Mouse (Mus musculus): Measurements from ENCODE around the gene Fmnl1. TPM values are rescaled to one million over a fixed set of nuclear protein-coding genes. Genes with fewer than 3 reads are reported as not detected.

Gene Fmnl1
- polyA plus RNA-seq (2015; fragmentation: Nextera tagmentation; extraction: Ambion mirVana), result 7.0 and 7.8 TPM in 2 replicates

GRCm38 (mm10) chr11:103170494-103171285, at the start of gene Fmnl1:
Fmnl1 (plus strand) TSS chr11:103171107.
- ATAC-seq (ENCODE audit: low FRiP score, low read depth), result peak; percentile 86
- H3K4me3 ChIP-seq, result peak within 1 kb of the TSS; percentile 67
- no peaks in the 10 kb centered on the region for H3K36me3 ChIP-seq
- no peaks in the 10 kb centered on the region for H3K9me3 ChIP-seq
- 1% methylated on average over 60 of the region's 84 CpGs for WGBS
- peak within 1 kb of the TSS; percentile 74 for H3K9ac ChIP-seq
- H3K27me3 ChIP-seq, result no peaks in the 10 kb centered on the region
- peaks cover 51% of the 10 kb centered on the region for H3K4me1 ChIP-seq (replicated peaks)
- peak within 1 kb of the TSS; percentile 76 for H3K4me2 ChIP-seq
- peak within 1 kb of the TSS; percentile 70 for H3K27ac ChIP-seq (replicated peaks)

GRCm38 (mm10) chr11:103131701-103132575, 39.0 kb upstream of the Fmnl1 start, which contains the start of gene Hexim2:
Hexim2 (plus strand) TSS chr11:103132429.
- peak within 1 kb of the TSS; percentile 99 for H3K9ac ChIP-seq
- H3K9me3 ChIP-seq, result no peaks in the 10 kb centered on the region
- H3K27ac ChIP-seq (replicated peaks), result peak within 1 kb of the TSS; percentile 99
- H3K4me1 ChIP-seq (replicated peaks), result peaks cover 45% of the 10 kb centered on the region
- ATAC-seq (ENCODE audit: low FRiP score, low read depth), result peak; percentile 62
- no peaks in the 10 kb centered on the region for H3K36me3 ChIP-seq
- H3K27me3 ChIP-seq, result no peaks in the 10 kb centered on the region
- peak within 1 kb of the TSS; percentile 89 for H3K4me3 ChIP-seq
- WGBS, result under 1% methylated on average over 39 of the region's 39 CpGs
- H3K4me2 ChIP-seq, result peak within 1 kb of the TSS; percentile 62

- Histone ChIP-seq H3K27ac (replicated peaks) (peak overlapping the region; percentile 99), H3K36me3 (no peaks in the 10 kb centered on the region), H3K4me1 (replicated peaks) (peaks cover 45% of the 10 kb centered on the region), H3K4me3 (peak overlapping the region; percentile 89), H3K9me3 (no peaks in the 10 kb centered on the region), H3K4me2 (peak overlapping the region; percentile 62), H3K27me3 (no peaks in the 10 kb centered on the region), H3K9ac (peak overlapping the region; percentile 99)
- under 1% methylated on average over 42 of the region's 58 CpGs for WGBS
- peak; percentile 93 for ATAC-seq (ENCODE audit: low FRiP score, low read depth)
These were observed 38.1 kb upstream of the Fmnl1 start for GRCm38 (mm10) chr11:103132576-103133455.

GRCm38 (mm10) chr11:103133456-103134185, 37.3 kb upstream of the Fmnl1 start:
- Histone ChIP-seq H3K36me3 (peaks cover 4% of the 10 kb centered on the region; the same call in 1 of the 2 replicates), H3K27ac (replicated peaks) (peak overlapping the region; percentile 78), H3K9me3 (no peaks in the 10 kb centered on the region), H3K4me1 (replicated peaks) (peaks cover 45% of the 10 kb centered on the region), H3K4me3 (peak overlapping the region; percentile 20), H3K9ac (peak overlapping the region; percentile 41), H3K27me3 (no peaks in the 10 kb centered on the region), H3K4me2 (peak overlapping the region; percentile 51)
- 48% methylated on average over 6 of the region's 6 CpGs for WGBS
- peak; percentile 28; the same call in 1 of the 2 replicates for ATAC-seq (ENCODE audit: low FRiP score, low read depth)

GRCm38 (mm10) chr11:103134221-103134620, 36.7 kb upstream of the Fmnl1 start:
- no peak for ATAC-seq (ENCODE audit: low FRiP score, low read depth)
- H3K4me3 ChIP-seq, result no peak overlapping the region
- peak overlapping the region; percentile 51 for H3K4me2 ChIP-seq
- H3K4me1 ChIP-seq (replicated peaks), result peaks cover 45% of the 10 kb centered on the region
- no peaks in the 10 kb centered on the region for H3K27me3 ChIP-seq
- H3K9ac ChIP-seq, result no peak overlapping the region
- peaks cover 10% of the 10 kb centered on the region for H3K36me3 ChIP-seq
- no peaks in the 10 kb centered on the region for H3K9me3 ChIP-seq
- H3K27ac ChIP-seq (replicated peaks), result no peak overlapping the region
- WGBS, result 75% methylated on average over 3 of the region's 3 CpGs

GRCm38 (mm10) chr11:103136039-103136577, 34.8 kb upstream of the Fmnl1 start:
- H3K4me2 ChIP-seq, result no peak overlapping the region
- WGBS, result 90% methylated on average over 8 of the region's 8 CpGs
- H3K4me3 ChIP-seq, result no peak overlapping the region
- H3K9me3 ChIP-seq, result no peaks in the 10 kb centered on the region
- peaks cover 41% of the 10 kb centered on the region for H3K4me1 ChIP-seq (replicated peaks)
- H3K27ac ChIP-seq (replicated peaks), result no peak overlapping the region
- H3K9ac ChIP-seq, result no peak overlapping the region
- ATAC-seq (ENCODE audit: low FRiP score, low read depth), result no peak
- H3K36me3 ChIP-seq, result peaks cover 19% of the 10 kb centered on the region
- H3K27me3 ChIP-seq, result no peaks in the 10 kb centered on the region

- Histone ChIP-seq H3K27me3 (no peaks in the 10 kb centered on the region), H3K9me3 (no peaks in the 10 kb centered on the region), H3K27ac (replicated peaks) (peak overlapping the region; percentile 93; the same call in 1 of the 2 replicates), H3K4me2 (no peak overlapping the region), H3K9ac (no peak overlapping the region), H3K4me3 (no peak overlapping the region), H3K4me1 (replicated peaks) (peaks cover 38% of the 10 kb centered on the region), H3K36me3 (peaks cover 19% of the 10 kb centered on the region)
- ATAC-seq (ENCODE audit: low FRiP score, low read depth), result no peak
- WGBS, result 81% methylated on average over 14 of the region's 14 CpGs
These were observed 30.8 kb upstream of the Fmnl1 start for GRCm38 (mm10) chr11:103139951-103140762.

GRCm38 (mm10) chr11:103140763-103141100, 30.2 kb upstream of the Fmnl1 start:
- no peaks in the 10 kb centered on the region for H3K9me3 ChIP-seq
- ATAC-seq (ENCODE audit: low FRiP score, low read depth), result no peak
- peak overlapping the region; percentile 93 for H3K27ac ChIP-seq (replicated peaks)
- H3K4me1 ChIP-seq (replicated peaks), result peaks cover 32% of the 10 kb centered on the region
- peaks cover 19% of the 10 kb centered on the region for H3K36me3 ChIP-seq
- WGBS, result 49% methylated on average over 6 of the region's 6 CpGs
- no peaks in the 10 kb centered on the region for H3K27me3 ChIP-seq
- no peak overlapping the region for H3K4me3 ChIP-seq
- H3K4me2 ChIP-seq, result no peak overlapping the region
- no peak overlapping the region for H3K9ac ChIP-seq

- H3K27ac ChIP-seq (replicated peaks), result peak overlapping the region; percentile 93
- H3K27me3 ChIP-seq, result no peaks in the 10 kb centered on the region
- no peaks in the 10 kb centered on the region for H3K9me3 ChIP-seq
- peak overlapping the region; percentile 14 for H3K9ac ChIP-seq
- H3K4me1 ChIP-seq (replicated peaks), result peaks cover 27% of the 10 kb centered on the region
- H3K4me3 ChIP-seq, result no peak overlapping the region
- 31% methylated on average over 11 of the region's 11 CpGs for WGBS
- ATAC-seq (ENCODE audit: low FRiP score, low read depth), result no peak
- peak overlapping the region; percentile 11; the same call in 1 of the 2 replicates for H3K4me2 ChIP-seq
- peaks cover 19% of the 10 kb centered on the region for H3K36me3 ChIP-seq
These were observed 29.6 kb upstream of the Fmnl1 start for GRCm38 (mm10) chr11:103141101-103141943.

Measured in hindbrain, embryonic 15.5 days (tissue).